Mouse (Mus musculus): ENCODE data around the gene Evx1. TPM values are rescaled to one million over a fixed set of nuclear protein-coding genes. Genes with fewer than 3 reads are reported as not detected.

Gene Evx1
- polyA plus RNA-seq, 1 experiment from 2014 or later: not detected

GRCm38 (mm10) chr6:52292328-52292727, 21.0 kb upstream of the Evx1 start:
- no peaks in the 10 kb centered on the region for H3K9me3 ChIP-seq (replicated peaks)
- 0 out of 2 replicates have a peak, but pooled peaks cover 5% of the 10 kb centered on the region for H3K4me1 ChIP-seq (replicated peaks)
- no peak overlapping the region for H3K4me2 ChIP-seq
- WGBS: 52% methylated on average over 7 of the region's 7 CpGs
- ATAC-seq (ENCODE audit: insufficient number of reproducible peaks, low FRiP score): no peak
- H3K4me3 ChIP-seq: no peak overlapping the region
- H3K27ac ChIP-seq (ENCODE audit: poor library complexity, severe bottlenecking): no peak overlapping the region
- peaks cover 67% of the 10 kb centered on the region for H3K27me3 ChIP-seq (replicated peaks)
- H3K9ac ChIP-seq: no peak overlapping the region
- no peaks in the 10 kb centered on the region for H3K36me3 ChIP-seq

DNA sequence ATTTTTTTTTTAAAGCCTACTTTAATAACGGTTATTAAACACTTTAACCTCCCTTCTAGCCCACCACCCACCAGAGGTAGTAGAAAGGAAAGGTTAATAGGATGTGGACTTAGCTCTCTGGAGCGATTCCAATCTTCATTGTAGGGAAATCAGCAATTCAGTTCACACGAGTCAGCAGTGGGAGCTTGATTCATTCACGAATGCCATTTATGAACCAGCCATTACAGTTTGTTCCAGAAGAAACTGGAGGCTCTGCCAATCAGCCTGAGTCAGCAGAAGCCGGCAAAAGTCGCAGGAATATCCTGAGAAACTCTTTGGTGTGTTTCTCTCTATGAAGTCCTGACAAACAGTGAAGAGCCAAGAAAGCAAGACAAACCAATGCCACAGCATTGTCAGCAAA, 18.7 kb upstream of the Evx1 start:
- H3K4me3 ChIP-seq: no peak overlapping the region
- 75% methylated on average over 6 of the region's 6 CpGs for WGBS

GRCm38 (mm10) chr6:52298511-52298910, 14.8 kb upstream of the Evx1 start:
- no peak overlapping the region for H3K4me3 ChIP-seq
- no peak overlapping the region for H3K27ac ChIP-seq (ENCODE audit: poor library complexity, severe bottlenecking)
- no peaks in the 10 kb centered on the region for H3K4me1 ChIP-seq (replicated peaks)
- peaks cover 46% of the 10 kb centered on the region for H3K27me3 ChIP-seq (replicated peaks)
- no peaks in the 10 kb centered on the region for H3K9me3 ChIP-seq (replicated peaks)
- no peaks in the 10 kb centered on the region for H3K36me3 ChIP-seq
- WGBS: 71% methylated on average over 4 of the region's 4 CpGs
- H3K4me2 ChIP-seq: no peak overlapping the region
- no peak overlapping the region for H3K9ac ChIP-seq
- no peak for ATAC-seq (ENCODE audit: insufficient number of reproducible peaks, low FRiP score)

More for the DNA sequence above, 18.7 kb upstream of the Evx1 start:
- H3K27me3 ChIP-seq (replicated peaks): peaks cover 59% of the 10 kb centered on the region
- H3K4me2 ChIP-seq: no peak overlapping the region
- H3K36me3 ChIP-seq: no peaks in the 10 kb centered on the region
- no peak overlapping the region for H3K9ac ChIP-seq
- no peaks in the 10 kb centered on the region for H3K9me3 ChIP-seq (replicated peaks)
- ATAC-seq (ENCODE audit: insufficient number of reproducible peaks, low FRiP score): no peak
- H3K4me1 ChIP-seq (replicated peaks): 0 out of 2 replicates have a peak, but pooled peaks cover 5% of the 10 kb centered on the region
- H3K27ac ChIP-seq (ENCODE audit: poor library complexity, severe bottlenecking): no peak overlapping the region

- ATAC-seq (ENCODE audit: insufficient number of reproducible peaks, low FRiP score): no peak
- Histone ChIP-seq H3K4me3 (no peak overlapping the region), H3K4me1 (replicated peaks) (no peaks in the 10 kb centered on the region), H3K27ac (ENCODE audit: poor library complexity, severe bottlenecking) (no peak overlapping the region), H3K9me3 (replicated peaks) (no peaks in the 10 kb centered on the region), H3K36me3 (no peaks in the 10 kb centered on the region), H3K27me3 (replicated peaks) (peaks cover 53% of the 10 kb centered on the region), H3K4me2 (no peak overlapping the region), H3K9ac (no peak overlapping the region)
- WGBS: 66% methylated on average over 4 of the region's 4 CpGs
These were observed 12.5 kb upstream of the Evx1 start for GRCm38 (mm10) chr6:52300806-52301205.

DNA sequence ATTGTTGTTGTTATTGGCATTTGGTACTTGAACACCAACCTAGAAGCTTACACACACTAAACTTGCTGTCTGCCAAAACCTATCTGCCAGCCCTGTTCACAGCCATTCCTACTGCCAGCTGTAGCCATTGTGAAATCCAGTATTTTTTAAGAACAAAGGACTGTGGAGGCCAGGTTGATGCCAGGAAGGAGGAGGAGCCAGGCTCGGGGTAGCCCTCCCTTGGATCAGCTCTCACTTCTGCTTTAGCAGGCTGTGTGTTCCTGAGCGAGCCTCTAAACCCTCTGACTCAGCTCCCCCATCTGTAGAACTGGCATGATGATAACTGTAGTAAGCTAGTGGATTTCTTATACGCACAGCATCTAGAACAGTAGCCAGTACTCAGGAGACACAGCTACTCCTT, 9.9 kb upstream of the Evx1 start:
- Histone ChIP-seq H3K27ac (ENCODE audit: poor library complexity, severe bottlenecking) (no peak overlapping the region), H3K27me3 (replicated peaks) (peaks cover 66% of the 10 kb centered on the region), H3K36me3 (no peaks in the 10 kb centered on the region), H3K4me2 (no peak overlapping the region), H3K9me3 (replicated peaks) (no peaks in the 10 kb centered on the region), H3K4me1 (replicated peaks) (no peaks in the 10 kb centered on the region), H3K4me3 (no peak overlapping the region), H3K9ac (no peak overlapping the region)
- ATAC-seq (ENCODE audit: insufficient number of reproducible peaks, low FRiP score): no peak
- WGBS: 52% methylated on average over 3 of the region's 3 CpGs

DNA sequence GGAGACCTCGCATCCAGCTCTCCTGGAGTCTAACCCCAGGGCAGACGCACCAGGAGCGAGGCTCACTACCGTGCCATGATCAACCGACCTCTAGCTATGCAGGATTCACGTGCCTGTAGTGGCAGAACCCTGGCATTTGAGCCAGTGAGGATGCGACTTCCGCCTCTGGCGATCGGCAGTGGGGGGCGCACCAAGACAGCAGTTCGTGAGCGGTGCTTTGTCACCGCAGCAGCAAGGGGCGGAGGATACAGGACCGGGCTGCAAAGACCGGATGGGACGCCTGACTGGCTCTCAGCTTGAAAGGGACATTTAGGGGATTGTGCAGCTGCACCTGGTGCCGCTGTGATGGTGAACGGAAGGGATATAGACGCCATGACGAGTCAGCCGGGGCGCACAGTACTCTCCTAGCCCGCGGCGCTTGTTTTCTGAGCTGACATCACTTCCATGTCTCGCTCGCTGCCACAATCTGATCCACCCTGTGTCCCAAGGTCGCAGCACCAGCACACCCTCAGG, 7.4 kb upstream of the Evx1 start:
- 0 out of 2 replicates have a peak, but pooled peaks have one; percentile 18 for ATAC-seq (ENCODE audit: insufficient number of reproducible peaks, low FRiP score)
- H3K9ac ChIP-seq: peak overlapping the region; percentile 18
- no peaks in the 10 kb centered on the region for H3K36me3 ChIP-seq
- H3K4me1 ChIP-seq (replicated peaks): peaks cover 7% of the 10 kb centered on the region
- H3K4me2 ChIP-seq: peak overlapping the region; percentile 69
- peaks cover 70% of the 10 kb centered on the region for H3K27me3 ChIP-seq (replicated peaks)
- no peaks in the 10 kb centered on the region for H3K9me3 ChIP-seq (replicated peaks)
- H3K27ac ChIP-seq (ENCODE audit: poor library complexity, severe bottlenecking): no peak overlapping the region
- under 1% methylated on average over 30 of the region's 30 CpGs for WGBS
- H3K4me3 ChIP-seq: peak overlapping the region; percentile 46

DNA sequence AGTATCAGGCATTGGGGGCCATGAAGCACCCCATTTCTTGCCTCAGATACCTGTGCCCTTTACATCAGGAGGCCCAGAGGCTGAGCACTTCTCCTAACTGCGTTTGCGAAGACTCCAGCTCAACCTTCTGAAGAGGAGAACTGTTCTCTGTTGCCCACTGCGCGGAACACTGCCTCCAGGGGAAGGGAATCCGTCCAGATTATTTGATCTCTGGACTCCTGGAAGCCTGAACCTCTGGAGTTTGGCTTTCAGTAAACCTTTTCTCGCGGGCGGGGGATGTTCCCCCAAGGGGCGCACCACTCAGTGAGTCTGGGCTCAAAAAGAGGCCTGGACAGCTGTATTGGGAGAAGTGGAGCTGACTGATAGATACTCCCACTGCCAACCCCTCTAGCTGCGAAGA, 3.5 kb upstream of the Evx1 start:
- no peak overlapping the region for H3K4me2 ChIP-seq
- H3K36me3 ChIP-seq: no peaks in the 10 kb centered on the region
- peaks cover 91% of the 10 kb centered on the region for H3K27me3 ChIP-seq (replicated peaks)
- no peak overlapping the region for H3K4me3 ChIP-seq
- ATAC-seq (ENCODE audit: insufficient number of reproducible peaks, low FRiP score): no peak
- H3K9ac ChIP-seq: no peak overlapping the region
- H3K9me3 ChIP-seq (replicated peaks): no peaks in the 10 kb centered on the region
- H3K4me1 ChIP-seq (replicated peaks): peaks cover 18% of the 10 kb centered on the region
- 33% methylated on average over 10 of the region's 10 CpGs for WGBS
- H3K27ac ChIP-seq (ENCODE audit: poor library complexity, severe bottlenecking): no peak overlapping the region

- 0 out of 2 replicates have a peak overlapping the region, but pooled peaks have one; percentile 17 for H3K4me3 ChIP-seq
- H3K9me3 ChIP-seq (replicated peaks): no peaks in the 10 kb centered on the region
- under 1% methylated on average over 24 of the region's 24 CpGs for WGBS
- H3K9ac ChIP-seq: no peak overlapping the region
- no peak for ATAC-seq (ENCODE audit: insufficient number of reproducible peaks, low FRiP score)
- peaks cover 93% of the 10 kb centered on the region for H3K27me3 ChIP-seq (replicated peaks)
- H3K4me1 ChIP-seq (replicated peaks): peaks cover 18% of the 10 kb centered on the region
- H3K36me3 ChIP-seq: no peaks in the 10 kb centered on the region
- no peak overlapping the region for H3K27ac ChIP-seq (ENCODE audit: poor library complexity, severe bottlenecking)
- peak overlapping the region; percentile 35 for H3K4me2 ChIP-seq
These were observed 2.9 kb upstream of the Evx1 start for GRCm38 (mm10) chr6:52310366-52310765.

DNA sequence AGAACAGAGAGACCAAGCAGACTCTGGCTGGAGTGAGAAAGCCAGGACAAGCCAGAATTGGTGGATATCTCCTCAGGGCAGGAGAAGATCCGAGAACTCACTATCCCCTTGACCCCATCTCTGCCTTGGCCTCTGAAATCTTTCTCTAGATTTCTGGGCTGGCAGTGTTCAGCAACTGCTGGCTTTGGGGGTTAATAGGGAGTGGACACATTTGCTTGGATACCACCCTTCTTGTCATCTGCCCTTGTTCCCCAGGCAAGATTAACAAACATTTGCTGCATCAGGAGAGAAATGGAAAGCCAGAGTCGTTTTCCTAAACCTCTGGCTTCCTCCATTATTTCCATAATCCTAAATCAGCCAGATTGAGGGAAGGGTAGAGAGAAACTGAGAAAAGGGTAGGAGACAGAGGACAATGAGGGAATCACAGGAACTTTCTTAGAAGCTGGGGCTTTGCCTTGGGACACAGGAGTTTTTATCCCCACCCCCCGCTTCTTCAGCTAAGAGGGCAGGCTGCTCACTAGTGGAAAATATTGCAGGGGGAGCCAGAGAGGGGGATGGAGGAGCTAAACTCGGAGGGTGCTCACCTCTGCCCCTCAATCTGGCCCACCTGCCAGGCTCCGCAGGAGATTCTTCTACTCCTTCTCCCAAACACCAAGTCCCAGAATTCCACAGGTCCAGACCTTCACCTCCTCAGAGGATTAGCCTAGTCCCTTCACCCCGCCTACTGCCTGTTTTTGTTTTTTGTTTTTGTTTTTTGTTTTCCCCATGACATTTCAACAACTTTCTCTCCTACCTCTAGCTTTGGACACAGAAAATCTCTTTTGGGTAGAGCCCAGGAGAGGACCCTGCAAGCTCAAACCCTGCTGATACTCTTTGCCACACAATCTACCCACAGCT, 1.4 kb upstream of the Evx1 start:
- Histone ChIP-seq H3K27ac (ENCODE audit: poor library complexity, severe bottlenecking) (no peak overlapping the region), H3K4me3 (no peak overlapping the region), H3K36me3 (no peaks in the 10 kb centered on the region), H3K4me1 (replicated peaks) (peaks cover 26% of the 10 kb centered on the region), H3K4me2 (no peak overlapping the region), H3K9me3 (replicated peaks) (no peaks in the 10 kb centered on the region), H3K9ac (no peak overlapping the region), H3K27me3 (replicated peaks) (peaks cover 94% of the 10 kb centered on the region)
- no peak for ATAC-seq (ENCODE audit: insufficient number of reproducible peaks, low FRiP score)
- WGBS: 2% methylated on average over 6 of the region's 6 CpGs

GRCm38 (mm10) chr6:52312558-52312915, 761 bp upstream of the Evx1 start:
- H3K9me3 ChIP-seq (replicated peaks): no peaks in the 10 kb centered on the region
- 4% methylated on average over 8 of the region's 8 CpGs for WGBS
- H3K4me3 ChIP-seq: no peak overlapping the region
- peaks cover 94% of the 10 kb centered on the region for H3K27me3 ChIP-seq (replicated peaks)
- H3K27ac ChIP-seq (ENCODE audit: poor library complexity, severe bottlenecking): no peak overlapping the region
- no peak overlapping the region for H3K4me2 ChIP-seq
- H3K36me3 ChIP-seq: no peaks in the 10 kb centered on the region
- peaks cover 27% of the 10 kb centered on the region for H3K4me1 ChIP-seq (replicated peaks)
- H3K9ac ChIP-seq: no peak overlapping the region
- no peak for ATAC-seq (ENCODE audit: insufficient number of reproducible peaks, low FRiP score)

DNA sequence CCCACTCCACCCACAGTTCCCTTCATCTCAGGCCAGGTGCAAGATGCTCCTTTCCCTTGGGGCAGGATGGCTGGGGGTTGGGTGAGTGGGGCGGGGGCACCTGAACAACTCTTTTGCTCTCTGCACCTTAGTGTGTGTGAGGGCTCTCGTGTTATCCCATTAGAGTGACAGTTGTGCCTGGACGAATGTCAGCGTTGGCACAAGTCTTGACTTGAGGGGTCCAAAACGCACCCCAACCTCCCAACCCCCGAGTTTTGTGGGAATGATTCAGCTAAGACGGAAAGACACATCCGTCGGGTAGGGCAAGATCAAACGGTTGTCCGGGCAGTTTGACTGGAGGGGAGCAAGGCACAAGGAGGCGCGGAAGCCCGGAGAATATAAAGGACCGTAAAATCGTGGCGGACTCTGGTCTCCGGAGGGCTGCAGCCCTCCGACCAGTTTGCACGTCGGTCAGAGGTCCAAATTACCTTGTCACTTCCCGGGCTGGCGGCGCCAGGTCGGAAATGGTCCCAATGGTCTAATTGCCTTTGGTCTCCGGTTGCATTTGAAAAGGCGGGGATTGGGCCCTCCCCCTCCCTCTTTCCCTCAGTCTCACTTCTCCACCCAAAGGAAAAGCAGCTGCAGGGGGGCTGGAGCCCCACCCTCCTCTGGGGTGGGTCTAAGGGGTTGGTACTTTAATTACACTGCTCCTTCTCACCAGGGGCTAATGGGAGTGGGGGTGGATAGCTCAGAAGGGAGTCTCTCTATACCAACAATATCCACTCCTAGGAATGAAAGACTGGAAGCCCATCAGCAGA, 1.2 kb downstream of the Evx1 start:
- Histone ChIP-seq H3K9ac (no peak overlapping the region), H3K36me3 (no peaks in the 10 kb centered on the region), H3K27me3 (replicated peaks) (peaks cover 94% of the 10 kb centered on the region), H3K9me3 (replicated peaks) (no peaks in the 10 kb centered on the region), H3K4me3 (no peak overlapping the region), H3K4me1 (replicated peaks) (peaks cover 27% of the 10 kb centered on the region), H3K4me2 (peak overlapping the region; percentile 48), H3K27ac (ENCODE audit: poor library complexity, severe bottlenecking) (no peak overlapping the region)
- WGBS: under 1% methylated on average over 27 of the region's 27 CpGs
- no peak for ATAC-seq (ENCODE audit: insufficient number of reproducible peaks, low FRiP score)
